Mouse (Mus musculus) granulocyte monocyte progenitor cell, adult 5-6 weeks (primary cell): ENCODE results near the gene Sobp. TPM values are rescaled to one million over a fixed set of nuclear protein-coding genes. Genes with fewer than 3 reads are reported as not detected.
A peak's percentile ranks its signal among the peaks of the same experiment; 100 is the strongest.

Experiments
- ATAC-seq: replicated peaks from 2 replicates; pipeline ENCODE4 v1.8.0; 2016; ENCODE audit warnings: mild to moderate bottlenecking, moderate TSS enrichment, inconsistent platforms; ENCODE audit not compliant: poor library complexity, severe bottlenecking
- total RNA-seq, 2 experiments: library from RNA; stranded (forward) in 1 of 2; stranded (reverse) in 1 of 2; fragments of 200-712, 200-1000 nt in 1 of 2; fragments of >200 nt in 1 of 2; fragmentation: Nextera tagmentation in 1 of 2; gene quantifications; 2 replicates each; pipeline ENCODE4 v1.2.3; 2014 to 2017

Sobp gene
- total RNA-seq (2014; fragmentation: Nextera tagmentation) (not detected in 2 replicates), total RNA-seq (2017) (not detected in 2 replicates)

DNA sequence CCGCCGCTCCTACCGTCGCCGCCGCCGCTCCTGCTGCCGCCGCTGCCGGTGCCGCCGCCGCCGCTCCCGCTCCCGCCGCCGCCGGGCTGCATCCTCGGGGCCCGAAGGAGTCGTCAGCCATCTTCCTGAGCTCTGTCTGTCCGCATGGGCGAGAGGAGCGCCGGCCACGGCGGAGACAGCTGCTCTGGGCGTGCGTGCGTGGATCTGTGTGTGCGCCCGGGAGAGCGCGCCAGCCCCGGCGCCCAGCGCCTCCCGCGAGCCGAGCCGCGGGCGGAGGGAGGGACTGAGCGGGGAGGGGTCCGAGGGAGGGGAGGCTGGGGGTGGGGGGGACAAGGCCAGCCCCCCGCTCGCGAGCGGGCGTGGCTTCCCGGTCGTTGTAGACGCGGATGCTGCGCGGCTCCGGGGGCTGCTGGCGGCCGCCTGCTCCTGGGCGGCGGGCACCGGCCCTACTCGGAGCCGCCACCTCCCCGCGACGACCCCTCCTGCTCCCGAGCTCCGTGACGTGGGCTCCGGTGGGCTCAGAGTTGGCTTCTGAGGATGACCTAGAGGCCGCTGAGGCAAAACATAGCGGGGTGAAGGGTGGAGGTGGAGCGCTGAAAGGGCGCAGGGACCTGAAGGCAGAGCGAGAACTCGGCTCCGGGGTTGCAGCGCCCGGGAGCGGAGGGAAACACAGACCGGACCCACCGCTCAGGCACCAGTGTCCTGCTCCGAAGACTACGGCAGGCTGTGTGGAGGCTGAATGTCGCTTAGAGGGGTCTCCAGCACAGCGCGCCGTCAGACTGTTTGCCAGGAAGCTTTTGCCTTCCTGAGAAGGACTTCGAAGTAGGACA, at the start of gene Sobp, which contains the start of gene 9030612E09Rik:
Sobp (minus strand) TSS at position 205 of the 830 bp plus-strand sequence.
9030612E09Rik (plus strand) TSS at position 379 of the 830 bp plus-strand sequence.
- ATAC-seq = 0 out of 2 replicates have a peak, but pooled peaks have one; percentile 12

DNA sequence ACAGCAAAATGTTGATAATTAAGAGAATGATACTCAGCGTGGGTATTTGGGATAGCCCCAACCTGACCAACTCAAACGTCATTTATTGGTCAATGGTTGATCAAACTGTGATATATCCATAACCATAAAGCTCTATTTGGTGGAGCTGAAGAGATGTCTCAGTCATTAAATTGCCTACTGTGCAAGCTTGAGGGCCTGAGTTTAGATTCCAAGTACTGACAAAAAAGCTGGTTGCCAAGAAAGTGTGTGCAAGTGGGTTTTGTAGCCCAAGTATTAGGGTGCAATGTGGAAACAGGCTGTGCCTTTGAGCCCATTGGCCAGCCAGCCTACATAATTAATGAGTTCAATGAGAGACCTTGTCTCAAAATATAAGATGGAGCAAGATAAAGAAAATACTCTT, 49.1 kb upstream of the Sobp start:
- no peak for ATAC-seq

DNA sequence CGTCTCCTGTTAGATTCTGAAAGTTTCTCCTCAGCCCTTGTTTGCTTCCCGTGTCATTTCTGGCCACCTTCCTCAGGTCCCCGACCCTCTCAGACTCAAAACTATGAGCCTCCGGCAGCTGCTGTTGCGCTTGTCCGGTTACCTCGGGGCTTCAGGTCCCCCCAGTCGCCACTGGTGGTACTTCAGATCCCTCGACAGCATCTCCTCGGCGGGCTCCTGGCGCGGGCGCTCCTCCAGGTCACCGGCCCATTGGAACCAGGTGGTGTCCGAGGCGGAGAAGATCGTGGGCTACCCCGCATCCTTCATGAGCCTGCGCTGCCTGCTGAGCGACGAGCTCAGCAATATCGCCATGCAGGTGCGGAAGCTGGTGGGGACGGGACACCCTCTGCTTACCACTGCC, 47.3 kb upstream of the Sobp start:
- peak; percentile 33 for ATAC-seq

DNA sequence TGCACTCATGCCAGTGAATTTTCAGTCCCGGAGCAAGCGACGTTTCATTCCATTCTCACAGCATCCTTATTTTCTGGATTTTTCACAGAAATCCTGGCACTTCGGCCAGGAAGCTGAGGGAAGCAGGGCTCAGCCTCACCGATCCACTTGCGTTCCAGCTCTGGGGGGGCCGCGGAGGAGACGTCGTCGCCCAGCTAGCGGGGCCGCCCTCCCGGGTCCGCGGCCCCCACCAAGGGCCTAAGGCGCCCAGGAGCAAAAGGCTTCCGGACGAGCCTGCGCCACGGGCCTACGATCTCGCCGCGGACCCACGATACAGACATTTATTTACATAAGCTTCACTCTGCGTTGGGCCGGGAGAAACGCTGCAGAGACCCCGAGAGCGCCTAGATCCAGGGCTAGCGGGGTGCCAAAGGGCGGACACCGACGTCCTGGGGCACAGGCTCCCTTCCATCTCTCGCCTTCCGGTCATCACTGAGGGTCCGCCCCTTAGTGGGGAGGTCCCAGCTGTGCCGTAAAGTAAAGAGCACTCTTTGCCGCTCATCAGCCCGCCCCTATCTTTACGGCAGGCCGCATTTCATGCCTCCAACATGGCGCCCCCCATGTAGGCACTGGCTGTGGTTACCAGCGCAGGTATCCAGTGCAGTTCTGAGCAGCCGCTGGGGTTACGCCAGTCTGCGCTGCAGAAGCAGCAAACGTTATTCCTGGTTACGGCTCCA, 46.7 kb upstream of the Sobp start, which contains the start of gene Pdss2:
Pdss2 (plus strand) TSS at position 577 of the 716 bp plus-strand sequence.
- peak; percentile 99 for ATAC-seq

DNA sequence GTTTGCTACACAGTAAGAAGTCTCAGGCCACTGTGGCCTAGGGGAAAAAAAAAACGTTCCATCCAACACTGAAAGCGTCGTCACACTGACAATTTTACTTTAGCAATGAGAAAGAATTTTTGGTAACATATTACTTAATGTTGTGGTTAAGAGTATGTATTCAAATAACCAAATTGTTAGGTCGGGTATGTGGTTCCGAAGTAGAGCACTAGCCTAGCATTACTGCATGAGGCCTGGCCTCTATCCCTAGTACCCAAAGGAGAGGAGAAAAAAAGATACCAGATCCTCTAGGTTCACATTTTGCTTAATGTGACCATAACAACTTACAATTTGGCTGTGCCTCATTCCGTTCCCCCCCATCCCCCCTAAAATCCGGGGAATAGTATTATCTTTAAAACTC, 46.1 kb upstream of the Sobp start:
- ATAC-seq = peak; percentile 41

DNA sequence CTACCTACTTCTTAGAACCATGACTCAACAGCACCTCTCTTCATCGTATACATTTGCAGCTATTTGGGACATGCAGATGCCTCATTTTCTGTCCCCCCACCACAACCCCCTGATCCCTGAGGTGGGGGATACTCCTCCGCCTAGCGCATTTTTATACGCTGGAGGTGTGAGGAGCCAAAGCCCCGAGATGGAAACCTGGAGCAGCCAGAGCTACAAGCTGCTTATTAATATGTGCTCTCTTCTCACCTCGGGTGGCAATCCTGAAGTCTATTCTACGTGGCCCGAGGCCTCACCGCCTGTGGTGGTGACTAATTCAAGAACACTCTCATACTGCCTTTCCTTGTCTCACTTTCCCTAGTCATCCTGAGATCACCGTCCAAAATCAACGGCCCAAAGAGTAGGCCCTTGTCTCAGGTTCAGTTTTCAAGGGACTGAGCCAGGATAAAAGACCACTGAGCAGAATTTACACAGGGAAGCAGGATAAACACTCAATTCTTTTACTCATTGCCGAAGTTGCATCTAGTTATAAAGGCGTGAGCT, 43.1 kb upstream of the Sobp start:
- ATAC-seq = no peak

DNA sequence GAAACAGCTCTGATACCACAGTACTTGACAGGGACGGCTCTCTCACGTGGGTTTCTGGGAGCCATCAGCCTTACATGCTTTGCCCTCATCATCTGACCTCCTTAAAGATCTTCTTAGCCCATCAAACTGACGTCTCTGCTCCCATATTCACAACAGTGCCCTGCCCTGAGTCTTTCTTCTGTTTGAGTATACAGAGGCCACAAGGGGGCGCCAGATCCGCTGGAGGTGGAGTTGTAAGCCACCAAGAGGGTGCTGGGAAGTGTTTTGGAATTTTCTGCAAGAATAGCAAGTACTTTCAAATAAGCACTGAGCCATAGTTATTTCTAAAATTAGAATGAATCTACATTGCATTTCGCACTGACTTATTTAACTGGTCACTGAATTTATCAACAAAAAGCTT, 37.5 kb upstream of the Sobp start:
- peak; percentile 52; the same call in 1 of the 2 replicates for ATAC-seq

DNA sequence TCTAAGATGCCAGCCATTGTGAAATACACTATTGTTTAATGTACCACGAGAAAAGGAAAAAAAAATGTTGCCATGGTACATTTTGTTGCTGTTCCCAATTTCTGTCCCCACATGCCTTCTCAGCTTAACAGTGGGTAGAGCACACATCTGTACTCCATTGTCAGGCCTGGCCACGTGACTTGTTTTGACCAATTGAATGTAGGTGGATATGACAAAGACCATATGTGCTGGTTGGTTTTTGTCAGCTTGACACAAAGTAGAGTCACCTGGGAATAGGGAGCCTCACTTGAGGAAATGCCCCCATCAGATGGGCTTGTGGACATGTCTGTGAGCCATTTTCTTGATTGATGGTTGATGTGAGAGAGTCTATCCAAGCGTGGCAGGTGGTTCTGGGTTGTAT, 29.5 kb upstream of the Sobp start:
- ATAC-seq = no peak

DNA sequence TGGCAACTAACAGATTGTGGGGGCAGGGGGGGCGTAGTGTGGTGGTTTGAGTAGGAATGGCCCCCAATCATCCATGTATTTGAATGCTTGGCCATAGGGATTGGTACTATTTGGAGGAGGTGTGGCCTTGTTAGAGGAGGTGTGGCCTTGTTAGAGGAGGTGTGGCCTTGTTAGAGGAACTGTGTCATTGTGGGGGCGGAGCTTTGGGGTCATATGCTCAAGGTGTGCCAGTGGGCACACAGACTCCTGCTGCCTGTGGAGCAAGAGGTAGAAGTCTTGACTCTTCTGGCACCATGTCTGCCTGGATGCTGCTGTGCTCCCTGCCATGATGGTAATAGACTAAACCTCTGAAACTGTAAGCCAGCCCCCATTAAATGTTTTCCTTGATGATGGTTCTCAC, 25.9 kb upstream of the Sobp start:
- ATAC-seq = no peak

DNA sequence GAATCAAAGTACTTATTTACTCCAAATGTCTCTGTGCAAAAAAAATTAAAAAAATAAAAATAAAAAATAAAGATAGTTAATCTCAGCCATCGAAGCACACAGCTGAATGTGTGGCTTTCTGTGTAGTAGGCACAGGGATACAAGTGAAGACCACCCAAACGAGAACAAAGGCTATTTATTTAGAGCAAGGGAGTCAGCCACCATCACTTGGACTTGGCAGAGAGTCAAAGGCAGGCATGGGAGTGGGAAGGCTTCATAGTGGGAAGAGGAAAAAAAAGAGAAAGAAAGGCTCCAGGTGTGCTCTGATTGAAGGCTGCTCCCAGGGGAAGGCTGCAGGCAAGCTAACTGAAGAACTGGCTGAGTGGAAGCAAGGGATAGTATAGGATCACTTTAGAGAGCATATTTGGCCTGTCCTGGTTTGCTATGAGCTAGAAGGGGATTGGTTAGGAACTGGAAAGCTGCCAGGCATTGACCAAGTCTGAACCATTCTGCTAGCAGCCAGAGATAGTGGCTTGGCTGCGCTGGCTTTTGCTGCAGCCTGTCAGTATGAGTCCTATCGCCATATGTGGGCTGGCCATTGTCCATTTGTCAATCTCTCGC, 6.1 kb upstream of the Sobp start:
- ATAC-seq = no peak

DNA sequence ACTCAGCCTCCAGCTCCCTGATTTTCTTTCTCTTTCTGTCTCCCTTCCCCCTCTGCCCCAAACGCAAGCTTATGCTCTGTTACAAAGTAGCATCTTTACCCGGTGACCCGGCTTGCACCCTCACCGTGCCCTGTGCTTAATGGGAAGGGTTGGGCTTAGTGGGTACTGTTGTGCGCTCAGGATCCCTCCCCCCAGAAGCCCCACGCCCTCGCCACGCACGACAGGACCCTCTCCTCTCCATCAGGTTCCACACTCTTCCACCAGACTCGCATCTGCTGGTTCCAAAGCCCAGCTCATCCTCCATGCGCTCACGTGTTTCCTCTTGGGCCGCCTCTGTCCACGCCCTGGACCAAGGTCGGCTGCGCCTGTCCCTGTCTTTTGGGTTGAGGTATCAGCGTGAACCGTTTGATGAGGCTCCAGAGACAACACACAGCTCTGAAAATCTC, 849 bp upstream of the Sobp start:
- ATAC-seq = no peak

DNA sequence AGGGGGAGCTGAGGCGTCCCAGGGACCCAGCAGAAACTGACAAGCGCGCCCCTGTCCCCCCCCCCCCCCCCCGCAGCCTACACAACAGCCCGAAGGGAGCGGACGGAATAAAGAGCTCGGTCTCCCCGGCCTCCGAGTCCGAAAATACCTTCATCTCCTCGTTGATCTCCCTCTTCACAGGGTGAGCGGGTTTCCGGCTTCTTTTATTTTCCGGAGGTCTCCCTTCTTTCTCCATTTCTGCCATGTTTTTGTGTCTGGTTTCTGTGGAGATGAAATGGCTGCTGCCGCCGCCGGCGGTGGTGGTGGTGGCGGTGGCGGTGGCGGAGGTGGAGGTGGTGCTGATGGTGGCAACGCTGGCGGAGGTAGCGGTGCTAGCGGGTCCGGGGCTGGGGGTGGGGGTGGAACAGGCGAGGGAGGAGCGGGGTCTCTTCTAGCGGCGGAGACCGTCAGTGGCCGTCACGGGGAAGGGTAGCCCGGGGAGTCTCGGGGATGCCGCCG, 453 bp downstream of the Sobp start:
- ATAC-seq = no peak

DNA sequence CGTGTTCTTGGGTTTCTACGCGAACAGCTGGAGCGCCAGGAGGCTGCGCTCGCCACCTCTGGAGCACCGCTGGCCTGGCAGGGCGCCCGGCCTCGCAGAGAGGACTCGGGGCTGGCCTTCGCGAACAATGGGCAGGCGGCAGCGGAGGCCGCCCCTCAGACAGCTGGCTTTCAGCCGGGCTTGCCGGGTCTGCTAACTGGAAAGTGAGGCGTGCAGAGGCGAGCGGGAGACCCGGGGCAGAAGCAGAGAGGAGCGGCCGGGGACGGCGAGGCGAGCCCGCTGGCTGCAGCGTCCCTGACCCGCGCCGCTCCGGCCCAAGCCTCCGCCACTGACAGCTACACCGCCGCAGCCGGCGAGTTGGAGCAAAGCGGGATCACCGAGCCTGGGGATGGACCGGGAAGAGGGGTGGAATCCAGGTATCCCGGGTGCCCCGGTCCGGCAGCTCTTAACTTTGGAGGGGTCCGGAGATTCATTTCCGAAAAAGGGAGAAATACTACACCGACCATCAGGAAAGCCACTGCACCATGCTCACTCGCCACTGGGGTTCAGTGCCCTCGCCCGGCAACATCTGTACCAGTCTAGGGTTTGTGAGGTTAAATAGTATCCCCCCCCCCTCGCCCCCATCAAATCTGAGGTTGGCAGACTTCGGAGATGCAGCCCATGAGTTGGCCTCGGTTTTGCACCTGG, 1.0 kb downstream of the Sobp start:
- ATAC-seq = peak; percentile 30

DNA sequence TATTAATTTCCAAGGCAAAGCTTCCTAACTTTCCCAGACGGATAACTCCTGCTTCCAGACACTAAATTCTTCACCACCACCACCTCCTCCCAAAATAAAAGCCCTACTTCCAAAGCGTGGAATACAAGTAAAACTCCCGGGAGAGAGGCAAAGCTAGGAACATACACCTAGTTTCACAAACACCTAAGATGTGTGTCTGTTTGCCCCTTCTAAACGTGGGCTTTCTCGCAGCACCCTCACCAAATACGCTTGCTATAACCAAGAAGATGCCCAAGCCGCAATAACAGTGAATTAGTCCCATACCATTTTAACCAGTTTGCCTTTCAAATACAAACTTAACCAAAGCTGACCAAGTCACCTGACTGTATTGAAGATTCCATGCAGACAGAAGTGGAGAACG, 1.8 kb downstream of the Sobp start:
- no peak for ATAC-seq

DNA sequence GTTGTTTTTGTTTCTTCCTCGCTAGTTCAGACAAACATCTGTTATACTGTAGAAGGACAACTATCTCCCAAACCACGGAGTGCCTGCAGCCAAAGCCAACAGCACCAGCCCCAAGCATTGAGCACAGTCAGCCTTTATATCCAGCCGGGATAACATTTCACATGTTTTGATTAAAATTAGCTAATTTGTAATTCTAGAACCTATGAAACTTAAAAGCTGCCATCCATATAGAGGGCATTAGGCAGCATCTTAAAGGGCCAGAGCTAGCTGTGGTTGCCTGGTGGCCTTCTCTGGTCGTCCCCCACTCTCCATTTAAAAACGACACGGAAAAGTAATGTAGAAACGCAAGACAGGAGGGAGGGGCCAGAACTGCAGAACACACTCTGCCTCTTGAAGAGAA, 2.3 kb downstream of the Sobp start:
- ATAC-seq = no peak

DNA sequence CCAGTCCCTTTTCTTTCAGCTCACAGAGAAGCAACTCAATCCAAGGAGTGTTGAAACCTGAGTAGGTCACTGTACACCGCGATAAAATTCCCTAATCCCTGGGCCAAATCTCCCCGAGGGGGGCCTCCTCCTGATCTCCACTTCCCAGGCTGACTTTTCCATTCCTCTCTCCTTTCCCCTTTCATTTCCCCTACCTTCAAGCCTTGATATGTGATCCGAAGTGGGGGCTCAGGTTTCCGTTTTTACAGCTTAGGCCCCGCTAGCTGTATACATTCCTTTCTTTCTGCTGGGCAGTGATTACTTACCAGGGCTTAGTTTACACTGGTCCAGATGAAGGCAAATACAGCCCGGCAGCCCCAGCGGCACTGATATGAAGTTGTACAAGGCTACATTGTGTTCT, 3.2 kb downstream of the Sobp start:
- ATAC-seq = no peak

DNA sequence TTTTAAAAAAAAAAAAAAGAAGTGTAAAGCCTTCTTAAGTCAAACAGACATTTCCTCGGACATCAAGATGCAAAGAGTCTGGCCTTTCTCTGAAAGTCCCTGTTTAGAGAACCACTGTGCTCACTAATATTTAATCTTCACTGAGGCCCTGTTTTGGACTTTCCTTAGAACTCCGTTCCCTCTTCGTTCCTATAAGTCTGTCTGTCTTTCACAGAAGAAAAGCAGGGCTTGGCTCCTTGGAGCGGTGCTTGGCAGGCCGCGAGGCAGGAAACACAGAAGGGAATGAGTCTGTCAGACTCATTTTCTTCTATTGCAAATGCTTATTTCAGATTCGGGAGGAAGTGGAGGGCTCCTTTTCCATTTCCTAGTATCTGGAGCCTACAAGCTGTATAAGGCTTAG, 5.5 kb downstream of the Sobp start:
- no peak for ATAC-seq

DNA sequence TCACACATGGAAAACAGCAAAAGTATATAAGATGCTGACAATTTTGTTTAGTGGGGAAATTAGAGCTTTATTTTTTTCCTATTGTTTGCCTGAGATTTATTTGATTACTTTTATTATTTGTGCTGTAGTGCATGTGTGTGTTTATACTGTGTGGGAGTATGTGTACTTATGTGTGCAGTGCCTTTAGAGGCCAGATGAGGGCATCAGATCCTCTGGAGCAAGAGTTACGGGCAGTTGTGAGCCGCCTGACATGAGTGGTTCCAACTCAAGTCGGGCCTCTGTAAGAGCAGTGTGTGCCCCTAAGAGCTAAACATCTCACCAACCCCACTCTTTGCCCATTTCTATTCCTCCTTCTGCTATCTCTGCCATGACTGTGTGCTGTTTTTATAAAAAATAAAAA, 7.5 kb downstream of the Sobp start:
- ATAC-seq = no peak

DNA sequence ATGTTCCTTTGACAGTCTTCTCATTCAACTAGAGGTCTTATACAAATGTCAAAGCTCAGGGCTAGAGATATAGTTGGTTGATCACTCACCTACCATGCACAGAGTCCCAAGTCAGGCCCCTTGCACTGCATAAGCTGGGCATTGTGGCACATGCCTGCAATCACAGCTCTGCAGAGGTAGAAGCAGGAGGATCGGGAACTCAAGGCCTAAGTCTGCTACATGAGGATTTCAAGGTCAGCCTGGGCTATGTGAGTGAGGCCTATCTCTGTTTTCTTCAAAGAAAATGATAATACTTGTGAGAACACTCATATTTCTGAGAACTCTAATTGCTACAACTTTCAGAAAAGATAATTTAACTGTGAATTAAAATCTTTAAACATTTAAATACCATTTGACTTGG, 8.2 kb downstream of the Sobp start:
- ATAC-seq = no peak

DNA sequence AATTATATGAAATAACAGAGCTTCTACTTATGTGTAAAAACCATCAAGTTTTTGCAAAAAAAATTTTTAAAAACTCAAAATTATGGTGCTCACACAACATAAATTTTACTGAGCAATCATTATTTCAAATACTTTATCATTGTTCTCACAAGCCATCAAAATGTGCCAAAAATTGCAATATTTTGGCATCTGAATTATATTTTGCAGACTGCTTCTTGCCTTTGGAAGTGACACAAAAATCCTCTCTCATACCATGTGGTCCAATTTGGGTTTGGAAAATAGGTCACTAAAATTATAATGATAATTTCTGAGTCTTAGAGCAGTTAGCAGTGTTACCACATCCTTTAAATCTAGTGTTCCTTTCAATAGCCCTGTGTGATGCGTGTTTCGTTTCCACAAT, 9.9 kb downstream of the Sobp start:
- ATAC-seq = no peak
